Mouse (Mus musculus): Measurements from ENCODE around the gene Myd88.

DNA sequence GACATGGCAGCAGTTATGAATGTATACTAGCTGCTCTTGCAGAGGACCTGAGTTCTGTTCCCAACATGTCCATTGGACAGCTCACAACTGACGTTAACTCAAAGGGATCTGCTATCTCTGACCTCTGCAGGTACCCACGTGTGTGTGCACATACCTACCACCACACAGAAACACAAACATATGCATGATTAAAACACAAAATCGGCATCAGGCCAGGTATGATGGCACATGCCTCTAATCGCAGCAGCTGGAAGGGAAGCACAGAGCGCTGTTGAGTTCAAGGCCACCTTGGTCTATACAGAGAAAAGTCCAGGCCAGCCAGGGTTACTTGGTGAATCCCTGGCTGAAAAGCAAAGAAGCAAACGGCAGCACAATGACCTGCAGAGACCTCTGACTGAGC, 43.5 kb downstream of the Myd88 start:
- TF ChIP-seq CTCF (IDR thresholded peaks at IDR 0.05; ENCODE audit: extremely low read depth, insufficient read depth, insufficient read length, insufficient replicate concordance) (no peak), POLR2A (IDR thresholded peaks at IDR 0.05; ENCODE audit: low read depth, low read length) (no peak)
